Mouse (Mus musculus) ES-Bruce4 (cell line): ENCODE measurements around the gene Cpd.

Experiments
- CTCF ChIP-seq: IDR thresholded peaks from one replicate; pipeline ENCODE4 v1.8.1; 2011; ENCODE audit warnings: low read depth, low read length
- EP300 ChIP-seq: IDR thresholded peaks from 2 replicates; pipeline ENCODE4 v1.6.1; 2011; ENCODE audit warnings: low read depth, low read length; ENCODE audit not compliant: insufficient read depth
- POLR2A ChIP-seq: IDR thresholded peaks from one replicate; pipeline ENCODE4 v1.8.1; 2011; ENCODE audit warnings: low read length; ENCODE audit not compliant: insufficient read depth

DNA sequence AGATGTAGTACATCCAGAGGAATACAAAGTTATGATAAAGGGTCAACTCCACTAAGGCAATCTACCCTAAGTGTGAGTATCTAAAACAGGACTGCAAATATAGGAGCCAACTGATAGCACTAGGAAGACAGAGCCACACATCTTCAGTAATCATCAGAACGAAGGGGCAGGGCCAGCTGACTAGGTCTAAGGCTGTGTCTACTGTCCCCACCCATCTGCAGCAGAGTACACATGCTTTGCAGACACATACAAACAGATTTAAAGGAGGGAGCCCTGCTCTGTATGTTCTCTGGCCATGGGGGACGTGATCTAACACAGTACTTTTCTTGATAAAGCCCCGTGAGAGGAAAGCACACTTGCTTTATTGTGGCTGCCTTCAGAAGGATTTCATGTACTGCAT is 25.5 kb downstream of the Cpd start:
- TF ChIP-seq CTCF (no peak), POLR2A (no peak), EP300 (no peak)
